Mouse (Mus musculus) liver, adult 2 months (tissue): ENCODE data around the gene Prkca.

Source experiments
- CTCF ChIP-seq: fragments of 200-500 bp; IDR thresholded peaks from 2 replicates; pipeline ENCODE4 v1.5.1; 2011; ENCODE audit warnings: low read depth, low read length, control low read depth
- POLR2A ChIP-seq: fragments of 200-500 bp; IDR thresholded peaks from 2 replicates; pipeline ENCODE4 v1.6.1; 2011; ENCODE audit warnings: low read length, control low read depth; ENCODE audit not compliant: insufficient read depth; ENCODE audit errors: extremely low read depth

GRCm38 (mm10) chr11:108204895-108205248 lies 138.9 kb downstream of the Prkca start:
- TF ChIP-seq CTCF = no peak
- TF ChIP-seq POLR2A = no peak
